ENCODE assay signal across 17 mouse cellular contexts in the genomic region with DNA sequence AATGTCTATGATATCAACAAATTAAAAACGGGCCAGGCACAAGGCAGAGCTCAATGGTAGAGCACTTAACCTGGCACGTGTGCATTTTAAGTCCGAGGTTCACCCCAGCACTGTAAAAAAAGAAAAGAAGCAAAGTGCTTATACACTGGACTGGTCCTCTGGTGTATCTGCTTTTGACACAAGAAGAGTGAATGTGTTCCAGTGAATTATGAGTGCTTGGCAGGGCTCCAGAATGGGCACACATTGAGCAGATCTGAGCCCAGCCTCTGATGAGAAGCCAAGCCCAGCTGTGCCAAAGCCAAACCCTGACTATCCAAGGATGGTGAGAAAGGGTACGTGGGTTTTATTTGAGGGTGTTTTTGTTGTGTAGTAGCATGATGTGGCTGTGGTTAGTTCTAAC.
DNase-seq lines count a peak whose midpoint lies in the region; ATAC-seq lines count a peak whose summit lies in the region.
"Had no signal": no experiment of that assay in that cellular context is flagged by ENCODE, and none has a peak within 500 bp of the region (broad histone marks: within the 10 kb centered on the region; RNA-seq: fewer than 3 reads in every experiment).

No protein-coding gene starts in this region.

- peak; percentile 77 to 84 for DNase-seq in cerebellum, postnatal 14 days
- DNase-seq in cerebellum, adult 9-11 months = no peak
- DNase-seq in layer of hippocampus, postnatal 10 days (ENCODE audit: low spot score in 2 of 2) = peak; percentile 60 to 71
- DNase-seq in layer of hippocampus, adult 9-10 months (ENCODE audit: low spot score) = no peak
- DNase-seq in 3T3-L1 (ENCODE audit: low read depth, low spot score) = peak; percentile 3
- DNase-seq in adrenal gland, postnatal 25 days = peak; percentile 64
- no peak for DNase-seq in midbrain, embryonic 14.5 days
- DNase-seq: B cell, adult 2 months; gastrocnemius, adult 2 months; heart, postnatal 36 days; right cerebral cortex, postnatal 14 days; thymus, postnatal 36 days had no signal

- H3K27ac ChIP-seq in midbrain, embryonic 14.5 days (replicated peaks; ENCODE audit: low read depth, low read length) = no peak overlapping the region
- H3K27ac ChIP-seq: forebrain, embryonic 15.5 days; gastrocnemius, adult 2 months; layer of hippocampus, adult 2 months; liver, embryonic 12.5 days; lung, embryonic 15.5 days had no signal

- no peak for ATAC-seq in midbrain, embryonic 14.5 days (ENCODE audit: low FRiP score, low TSS enrichment)
- ATAC-seq: forebrain, embryonic 15.5 days; liver, embryonic 12.5 days had no signal

- no peaks in the 10 kb centered on the region for H3K27me3 ChIP-seq in midbrain, embryonic 14.5 days (ENCODE audit: control insufficient read depth, insufficient read depth, low read length)
- H3K27me3 ChIP-seq: forebrain, embryonic 15.5 days; liver, embryonic 12.5 days; lung, embryonic 15.5 days had no signal

- H3K9ac ChIP-seq in midbrain, embryonic 14.5 days (replicated peaks; ENCODE audit: low read length) = no peak overlapping the region
- H3K9ac ChIP-seq: forebrain, embryonic 15.5 days; liver, embryonic 12.5 days; lung, embryonic 15.5 days had no signal

- no peak overlapping the region for H3K4me2 ChIP-seq in midbrain, embryonic 14.5 days (ENCODE audit: low read length)
- H3K4me2 ChIP-seq: forebrain, embryonic 15.5 days; heart, embryonic 11.5 days; liver, embryonic 12.5 days; lung, embryonic 15.5 days had no signal

- no peaks in the 10 kb centered on the region for H3K36me3 ChIP-seq in midbrain, embryonic 14.5 days (ENCODE audit: control insufficient read depth, insufficient read depth, low read length)
- H3K36me3 ChIP-seq: forebrain, embryonic 15.5 days; liver, embryonic 12.5 days; lung, embryonic 15.5 days had no signal

- 80% methylated on average over 4 of the region's 4 CpGs for WGBS in midbrain, embryonic 14.5 days

- no peaks in the 10 kb centered on the region for H3K4me1 ChIP-seq in midbrain, embryonic 14.5 days (ENCODE audit: control insufficient read depth, insufficient read depth, low read length)
- H3K4me1 ChIP-seq: forebrain, embryonic 15.5 days; liver, embryonic 12.5 days; lung, embryonic 15.5 days had no signal

- no peak overlapping the region for H3K4me3 ChIP-seq in midbrain, embryonic 14.5 days (replicated peaks; ENCODE audit: low read depth, low read length)
- H3K4me3 ChIP-seq: forebrain, embryonic 15.5 days; gastrocnemius, adult 2 months; layer of hippocampus, adult 2 months; liver, embryonic 12.5 days; lung, embryonic 15.5 days had no signal

- no peaks in the 10 kb centered on the region for H3K9me3 ChIP-seq in midbrain, embryonic 14.5 days (ENCODE audit: control insufficient read depth, low read length)
- H3K9me3 ChIP-seq: forebrain, embryonic 15.5 days; liver, embryonic 12.5 days; lung, embryonic 15.5 days had no signal

Comparison
In these comparisons a context has a peak if more than half of its experiments do, and no peak if none do; other contexts are left out.
1. DNase-seq: peak in cerebellum, postnatal 14 days (2 of 2), layer of hippocampus, postnatal 10 days (2 of 2), 3T3-L1 (single experiment) and adrenal gland, postnatal 25 days (single experiment); none in cerebellum, adult 9-11 months (single experiment), layer of hippocampus, adult 9-10 months (single experiment) and midbrain, embryonic 14.5 days (single experiment).